Mouse (Mus musculus) skeletal muscle tissue, postnatal 0 days (tissue): ENCODE measurements around the gene BC052040. TPM values are rescaled to one million over a fixed set of nuclear protein-coding genes. Genes with fewer than 3 reads are reported as not detected.
A peak's percentile ranks its signal among the peaks of the same experiment; 100 is the strongest.

Experiments used
- microRNA counts: library from miRNA; unstranded; fragments of <30 nt; microRNA quantifications from one replicate; lab custom pipeline; 2015
- microRNA-seq, 2 experiments: library from miRNA; unstranded; fragments of <30 nt; microRNA quantifications; one replicate each; pipeline ENCODE4; 2016
- polyA plus RNA-seq: library from polyadenylated mRNA; unstranded; fragments of >200 nt; fragmentation: Nextera tagmentation; extraction: Ambion mirVana; gene quantifications from 2 replicates; pipeline ENCODE4 v1.2.1, GENCODE M21; 2015

BC052040 gene
- polyA plus RNA-seq = 4.9 and 5.3 TPM in 2 replicates

DNA sequence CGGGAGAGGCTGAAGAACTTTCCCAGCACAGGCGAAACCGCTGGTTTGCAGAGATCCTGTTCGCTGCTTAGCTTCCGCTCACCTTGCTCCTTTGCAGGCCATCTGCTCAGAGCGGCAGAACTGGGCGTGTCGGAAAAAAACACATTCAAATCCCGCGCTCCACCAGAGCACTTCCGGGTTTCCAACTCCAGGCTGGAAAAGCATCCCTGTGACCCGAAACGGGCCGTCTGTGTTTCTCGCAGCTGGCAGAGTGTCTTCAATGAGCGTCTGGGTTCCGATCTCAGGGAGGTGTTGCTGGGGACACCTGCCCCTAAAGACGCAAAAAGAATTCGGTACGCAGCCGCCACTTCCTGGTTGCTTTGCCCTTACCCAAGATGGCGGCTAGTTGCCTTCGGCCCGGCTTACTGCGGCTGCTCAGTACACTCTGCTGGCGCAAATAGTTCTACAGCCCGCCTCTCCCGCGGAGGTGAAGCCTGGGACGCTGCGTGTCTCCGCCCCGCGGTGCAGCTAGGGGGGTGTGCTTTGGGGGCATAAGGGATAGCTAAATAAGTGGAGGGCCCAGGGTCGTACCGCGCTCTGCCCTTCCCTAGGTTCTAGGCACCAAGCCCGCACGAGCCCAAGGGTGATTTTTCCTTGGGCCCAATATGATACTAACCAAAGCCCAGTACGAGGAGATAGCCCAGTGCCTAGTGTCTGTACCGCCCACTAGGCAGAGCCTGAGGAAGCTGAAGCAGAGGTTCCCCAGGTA, at the start of gene BC052040:
TSS of gene BC052040 (plus strand) at position 476 of the 748 bp plus-strand sequence.

MicroRNAs within 50 kb of the gene (microRNA counts, 519-probe panel; counts per million panel counts)
- microRNA mmu-miR-1951 (lab: Ali Mortazavi, UCI) = 3,976 counts per million, percentile 80 among the panel's probes with 10 or more counts

Small RNA genes lying within 50 kb of the gene (microRNA-seq; reads per million reads assigned to microRNA genes)
- 0 to 0.21 reads per million in 2 experiments for gene Mir1951
